Mouse (Mus musculus): ENCODE results near the gene Olfr1109. TPM values are rescaled to one million over a fixed set of nuclear protein-coding genes. Genes with fewer than 3 reads are reported as not detected.

The Olfr1109 gene
- polyA plus RNA-seq (2015; fragmentation: Nextera tagmentation; extraction: Ambion mirVana), result not detected in 2 replicates

DNA sequence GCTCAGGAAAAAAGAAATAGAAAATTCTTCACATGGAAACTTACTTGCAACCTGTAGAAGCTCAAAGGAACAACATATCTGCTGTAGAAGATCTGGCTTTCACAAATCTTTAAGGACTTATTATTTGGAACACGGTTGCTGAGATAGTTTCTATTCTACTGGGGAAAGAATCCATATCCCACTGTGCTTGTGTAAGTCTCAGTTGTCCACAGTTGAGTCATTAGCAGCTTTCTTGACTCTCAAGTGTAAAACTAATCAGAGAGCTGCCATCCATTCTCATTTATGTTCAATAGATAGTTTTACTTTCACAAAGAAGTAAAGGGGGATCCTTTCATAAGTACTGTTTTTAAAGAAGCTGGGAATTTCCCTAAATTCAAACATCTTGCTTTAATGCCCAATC, at the start of gene Olfr1109:
TSS of gene Olfr1109 (minus strand) at position 101 of the 400 bp plus-strand sequence.

DNA sequence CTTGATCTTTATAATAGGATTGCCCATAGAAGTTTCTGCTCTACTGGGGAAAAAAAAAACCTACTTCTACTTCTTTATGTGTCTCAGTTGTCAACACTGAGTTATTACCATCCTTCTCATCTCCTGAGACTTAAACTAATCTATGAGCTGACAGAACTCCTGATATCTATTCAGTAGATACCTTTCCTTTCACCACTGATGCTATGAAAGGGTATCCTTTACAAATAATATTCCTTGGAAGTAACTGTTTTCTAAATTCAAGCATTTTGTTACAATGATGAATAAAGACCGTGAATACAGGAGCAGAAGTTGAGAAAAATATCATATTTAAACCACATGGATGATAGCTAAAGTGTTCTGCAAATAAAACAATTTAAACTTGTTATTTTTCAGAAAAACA, 44.4 kb upstream of the Olfr1109 start, which contains the start of gene Olfr1110:
TSS of gene Olfr1110 (minus strand) at position 101 of the 400 bp plus-strand sequence.

DNA sequence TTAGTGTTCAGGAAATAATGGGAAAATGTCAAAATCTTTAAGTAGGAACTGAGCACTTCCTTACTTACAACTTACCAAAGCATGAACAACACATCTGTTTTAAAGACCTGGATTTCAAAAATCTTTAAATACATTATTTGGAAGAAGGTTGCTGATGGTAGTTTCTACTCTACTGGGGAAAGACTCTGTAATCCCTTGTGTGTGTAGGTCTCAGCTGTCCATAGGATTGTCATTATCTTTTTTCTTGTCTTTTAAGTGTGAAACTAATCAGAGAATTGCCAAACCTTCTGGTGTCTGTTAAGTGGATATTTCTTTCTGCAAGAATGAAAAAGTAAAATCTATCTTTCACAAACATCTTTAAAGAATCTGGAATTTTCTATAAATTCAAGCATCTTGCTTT, 18.7 kb upstream of the Olfr1109 start, which contains the start of gene Olfr259:
TSS of gene Olfr259 (minus strand) at position 101 of the 400 bp plus-strand sequence.

DNA sequence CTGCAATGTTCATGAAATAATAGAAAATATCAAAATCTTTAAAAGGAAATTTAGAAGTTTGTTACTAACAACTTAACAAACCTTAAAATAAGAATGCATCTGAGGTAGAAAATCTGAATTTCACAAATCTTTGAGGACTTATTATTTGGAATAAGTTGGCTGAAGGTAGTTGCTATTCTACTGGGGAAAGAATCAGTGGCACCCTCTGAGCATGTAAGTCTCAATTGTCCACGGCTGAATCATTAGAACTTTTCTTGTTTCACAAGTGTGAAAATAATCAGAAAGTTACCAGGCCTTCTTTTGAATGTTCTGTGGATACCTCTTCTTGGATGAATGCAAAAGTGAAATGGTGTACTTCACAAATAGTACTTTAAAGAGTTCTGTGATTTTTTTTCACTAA, 20.1 kb downstream of the Olfr1109 start, which contains the start of gene Olfr1107:
TSS of gene Olfr1107 (minus strand) at position 101 of the 400 bp plus-strand sequence.

DNA sequence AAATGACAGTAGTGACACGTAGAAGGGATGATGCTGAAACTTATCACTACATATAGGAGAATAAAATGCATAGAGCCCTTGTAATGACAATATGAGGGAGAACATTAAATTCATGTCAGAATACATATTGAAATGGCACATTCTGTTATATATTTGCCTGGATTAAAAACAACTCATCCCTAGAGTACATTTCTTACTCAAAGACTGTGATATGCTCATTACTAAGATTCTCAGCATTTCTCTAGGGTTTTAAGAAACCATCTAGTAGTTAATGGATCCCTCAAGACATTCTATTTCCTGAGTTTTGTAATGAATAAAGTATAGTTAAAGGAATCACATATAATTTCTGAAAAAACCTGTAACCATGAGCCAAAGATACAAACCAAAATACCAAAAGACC, 43.6 kb downstream of the Olfr1109 start, which contains the start of gene Olfr1106:
TSS of gene Olfr1106 (minus strand) at position 101 of the 400 bp plus-strand sequence.

Other genes with a start within 250 kb of the Olfr1109 start
- not detected in 2 replicates for gene Olfr1095, start 244.3 kb downstream of the Olfr1109 start, polyA plus RNA-seq (2015; fragmentation: Nextera tagmentation; extraction: Ambion mirVana)
- not detected in 2 replicates for gene Gm13723, start 221.2 kb downstream of the Olfr1109 start, polyA plus RNA-seq (2015; fragmentation: Nextera tagmentation; extraction: Ambion mirVana)
- gene Olfr1097, start 203.8 kb downstream of the Olfr1109 start, polyA plus RNA-seq (2015; fragmentation: Nextera tagmentation; extraction: Ambion mirVana), result not detected in 2 replicates
- gene Olfr1098, start 171.5 kb downstream of the Olfr1109 start, polyA plus RNA-seq (2015; fragmentation: Nextera tagmentation; extraction: Ambion mirVana), result not detected in 2 replicates
- gene Olfr1099, start 135.3 kb downstream of the Olfr1109 start, polyA plus RNA-seq (2015; fragmentation: Nextera tagmentation; extraction: Ambion mirVana), result not detected in 2 replicates
- not detected in 2 replicates for gene Olfr1100, start 116.1 kb downstream of the Olfr1109 start, polyA plus RNA-seq (2015; fragmentation: Nextera tagmentation; extraction: Ambion mirVana)
- not detected in 2 replicates for gene Olfr1101, start 104.8 kb downstream of the Olfr1109 start, polyA plus RNA-seq (2015; fragmentation: Nextera tagmentation; extraction: Ambion mirVana)
- not detected in 2 replicates for gene Olfr1102, start 97.6 kb downstream of the Olfr1109 start, polyA plus RNA-seq (2015; fragmentation: Nextera tagmentation; extraction: Ambion mirVana)
- gene Olfr1104, start 68.9 kb downstream of the Olfr1109 start, polyA plus RNA-seq (2015; fragmentation: Nextera tagmentation; extraction: Ambion mirVana), result not detected in 2 replicates
- not detected in 2 replicates for gene Olfr1105, start 59.5 kb downstream of the Olfr1109 start, polyA plus RNA-seq (2015; fragmentation: Nextera tagmentation; extraction: Ambion mirVana)
- gene Olfr1106, start 43.7 kb downstream of the Olfr1109 start, polyA plus RNA-seq (2015; fragmentation: Nextera tagmentation; extraction: Ambion mirVana), result not detected in 2 replicates
- not detected in 2 replicates for gene Olfr1107, start 20.2 kb downstream of the Olfr1109 start, polyA plus RNA-seq (2015; fragmentation: Nextera tagmentation; extraction: Ambion mirVana)
- gene Olfr259, start 18.6 kb upstream of the Olfr1109 start, polyA plus RNA-seq (2015; fragmentation: Nextera tagmentation; extraction: Ambion mirVana), result not detected in 2 replicates
- gene Olfr1110, start 44.3 kb upstream of the Olfr1109 start, polyA plus RNA-seq (2015; fragmentation: Nextera tagmentation; extraction: Ambion mirVana), result not detected in 2 replicates
- gene Olfr1111, start 56.6 kb upstream of the Olfr1109 start, polyA plus RNA-seq (2015; fragmentation: Nextera tagmentation; extraction: Ambion mirVana), result not detected in 2 replicates
- not detected in 2 replicates for gene Olfr1112, start 91.8 kb upstream of the Olfr1109 start, polyA plus RNA-seq (2015; fragmentation: Nextera tagmentation; extraction: Ambion mirVana)
- gene Olfr1113, start 113.0 kb upstream of the Olfr1109 start, polyA plus RNA-seq (2015; fragmentation: Nextera tagmentation; extraction: Ambion mirVana), result not detected in 2 replicates
- not detected in 2 replicates for gene Olfr1115, start 152.0 kb upstream of the Olfr1109 start, polyA plus RNA-seq (2015; fragmentation: Nextera tagmentation; extraction: Ambion mirVana)
- not detected in 2 replicates for gene Olfr1116, start 171.5 kb upstream of the Olfr1109 start, polyA plus RNA-seq (2015; fragmentation: Nextera tagmentation; extraction: Ambion mirVana)
- gene Olfr1118, start 211.6 kb upstream of the Olfr1109 start, polyA plus RNA-seq (2015; fragmentation: Nextera tagmentation; extraction: Ambion mirVana), result not detected in 2 replicates

All from adrenal gland, postnatal 0 days (tissue).